Mouse (Mus musculus) megakaryocyte progenitor cell, adult 5-6 weeks (primary cell): ENCODE measurements around the gene Crocc. TPM values are rescaled to one million over a fixed set of nuclear protein-coding genes. Genes with fewer than 3 reads are reported as not detected.

Source experiments
- ATAC-seq: replicated peaks from 2 replicates; pipeline ENCODE4 v1.8.0; 2016; ENCODE audit warnings: mild to moderate bottlenecking, moderate TSS enrichment, inconsistent platforms; ENCODE audit not compliant: poor library complexity
- total RNA-seq, 2 experiments: library from RNA; stranded (forward) in 1 of 2; stranded (reverse) in 1 of 2; fragments of 157-497, 149-512 nt in 1 of 2; fragments of 200-1000 nt in 1 of 2; gene quantifications; 2 replicates each; pipeline versions ENCODE4 v1.2.3 to v1.2.4; 2015 to 2017

Crocc gene
- total RNA-seq, 2 experiments from 2014 or later = 1.1 to 5.8 TPM

DNA sequence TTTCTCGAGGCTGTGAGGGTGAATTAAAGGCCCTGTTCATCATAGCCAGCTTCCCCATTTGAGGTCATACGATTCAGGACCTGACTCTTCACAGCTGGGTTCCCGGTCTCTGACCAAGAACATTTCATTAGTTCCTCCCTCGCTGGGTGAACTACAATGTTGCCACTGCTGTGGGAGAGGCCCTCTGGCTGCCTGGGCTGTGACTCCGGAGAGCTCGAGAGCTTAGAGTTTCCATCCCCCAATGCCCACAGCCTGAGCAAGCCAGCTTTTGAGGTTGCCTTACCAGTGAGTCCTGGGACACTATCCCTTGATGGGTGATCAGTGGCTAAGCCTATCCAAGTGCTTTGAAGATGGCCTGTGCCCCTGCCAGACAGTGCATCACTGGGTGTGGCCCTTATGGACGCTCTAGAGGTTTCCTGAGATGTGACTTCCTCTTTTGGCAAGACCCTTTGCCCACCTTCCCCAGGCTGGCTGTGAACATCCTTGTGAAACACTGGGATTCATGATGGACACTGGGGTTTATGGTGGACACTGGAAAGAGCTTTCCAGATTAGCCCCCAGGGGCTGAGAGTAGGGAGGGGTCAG, 71.6 kb downstream of the Crocc start:
- ATAC-seq = peak; percentile 53

DNA sequence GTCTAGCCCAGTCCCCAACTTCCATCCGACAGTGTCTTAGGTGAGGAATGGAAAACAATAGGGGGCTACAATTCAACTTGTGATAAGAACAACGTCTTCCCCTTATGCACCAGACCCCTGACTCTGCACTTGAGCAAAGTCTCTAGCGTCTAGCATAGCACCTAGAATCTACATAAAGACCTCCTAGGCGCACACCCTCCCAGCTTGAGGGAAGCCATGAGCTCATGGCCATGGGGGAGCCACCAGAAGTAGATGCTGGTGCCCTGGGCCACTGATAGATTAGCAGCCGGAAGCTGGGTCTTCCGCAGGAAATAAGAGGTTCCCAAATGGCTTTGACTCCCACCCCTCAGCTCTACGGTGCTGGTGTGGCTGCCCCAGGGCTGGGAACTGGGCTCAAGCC, 72.9 kb downstream of the Crocc start:
- ATAC-seq = 0 out of 2 replicates have a peak, but pooled peaks have one; percentile 18

DNA sequence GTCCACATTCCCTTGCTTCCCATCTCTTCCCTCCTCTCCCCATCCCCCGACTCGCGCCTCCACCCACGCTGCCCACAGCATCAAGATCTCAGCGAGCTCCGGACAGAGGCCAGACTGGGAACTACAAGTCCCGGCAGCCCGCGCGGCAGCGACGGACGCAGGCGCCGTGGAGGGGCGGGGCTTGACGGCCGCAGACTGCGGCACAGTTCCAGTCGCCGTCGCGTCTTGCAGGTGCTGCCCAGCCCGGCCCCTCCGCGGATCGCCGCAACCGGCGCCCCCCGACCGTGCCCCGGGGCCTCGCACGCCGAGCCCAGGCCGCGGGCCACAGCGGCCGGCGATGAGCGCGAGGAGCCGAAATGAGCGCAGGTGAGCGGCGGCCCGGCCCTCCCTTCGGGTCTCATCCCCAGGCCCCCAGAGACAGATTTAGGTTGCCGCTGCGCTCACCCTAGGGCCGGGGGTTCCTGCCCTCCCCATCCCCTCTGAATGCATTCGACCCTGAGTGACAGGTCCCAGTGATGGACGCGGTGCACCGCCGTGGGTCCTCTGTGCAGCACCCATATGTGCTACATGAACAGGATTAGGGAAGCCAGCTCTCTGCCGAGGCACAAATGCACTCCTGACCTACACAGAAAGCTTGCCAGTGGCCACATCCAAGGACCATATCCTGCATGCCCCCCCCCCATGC, 73.5 kb downstream of the Crocc start, which contains the start of gene Atp13a2:
Gene Atp13a2 (plus strand): TSS at position 163 of the 685 bp plus-strand sequence.
- ATAC-seq = peak; percentile 54

DNA sequence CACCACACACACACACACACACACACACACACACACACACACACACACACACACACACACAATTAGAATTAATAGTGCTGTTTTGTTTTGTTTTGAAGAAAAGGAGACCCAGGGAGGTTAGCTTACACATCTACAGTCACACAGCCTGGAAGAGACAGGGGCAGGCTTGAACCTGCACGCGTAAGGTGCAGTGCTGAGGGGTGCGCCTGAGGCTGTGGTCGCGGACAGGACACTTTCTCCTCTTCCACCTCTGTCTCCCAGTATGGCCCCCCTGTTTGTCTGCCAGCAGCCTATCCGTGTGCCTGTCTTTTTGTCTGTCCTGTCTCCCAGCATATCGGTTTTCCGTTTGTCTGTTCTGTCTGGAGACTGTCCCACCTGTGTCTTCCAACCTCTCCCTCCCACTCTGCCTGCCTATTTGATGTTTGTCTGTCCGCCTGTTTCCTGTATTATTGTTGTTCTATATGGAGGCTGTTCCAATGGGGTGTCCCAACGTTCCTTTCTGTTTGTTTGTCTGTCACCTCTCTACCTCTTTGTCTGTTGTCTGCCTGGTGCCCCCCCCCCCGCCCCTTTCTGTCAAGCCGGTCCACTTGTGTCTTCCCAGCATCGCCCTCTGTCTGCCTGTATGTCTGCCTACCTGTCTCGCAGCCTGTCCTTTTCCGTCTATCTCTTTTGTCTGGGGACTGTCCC, 74.2 kb downstream of the Crocc start:
- ATAC-seq = no peak

DNA sequence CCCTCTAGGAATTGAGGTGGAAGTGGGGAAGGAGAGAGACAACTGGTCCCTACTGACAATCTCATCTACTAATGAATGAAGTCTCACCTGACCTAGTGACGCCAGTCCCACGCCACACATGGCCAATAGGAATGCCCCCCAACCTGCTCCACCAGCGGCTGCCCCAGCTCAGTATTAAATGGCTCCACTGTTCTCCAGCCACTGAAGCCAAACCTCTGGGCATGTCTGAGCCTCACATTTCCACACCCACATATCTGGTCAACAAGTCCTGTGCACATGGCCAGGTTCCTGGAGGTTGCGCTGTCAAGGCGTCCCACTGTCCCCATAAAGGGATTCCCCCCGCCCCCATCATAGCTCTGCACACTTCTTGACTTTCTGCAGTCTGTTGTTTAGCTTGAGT, 75.8 kb downstream of the Crocc start:
- ATAC-seq = no peak

DNA sequence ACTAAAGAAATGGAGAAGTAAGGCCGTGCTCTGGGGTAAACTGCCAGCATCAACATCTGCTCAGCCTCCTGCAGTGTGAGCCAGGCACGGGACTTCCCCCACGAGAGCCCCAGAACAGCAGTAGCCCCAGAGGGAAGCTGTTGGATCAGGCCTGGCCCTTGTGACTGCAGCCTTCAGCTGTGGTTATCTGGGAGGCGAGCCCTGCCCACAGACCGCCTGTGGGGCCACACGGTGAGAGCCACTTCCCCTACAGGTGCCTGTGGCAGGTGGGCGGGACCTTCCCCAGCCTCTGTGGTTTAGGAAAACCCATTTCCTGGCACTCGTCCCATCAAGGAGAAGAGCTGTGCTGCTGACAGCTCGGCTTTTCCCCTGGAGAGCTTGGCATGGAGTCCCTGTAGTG, 76.9 kb downstream of the Crocc start:
- ATAC-seq = peak; percentile 85

DNA sequence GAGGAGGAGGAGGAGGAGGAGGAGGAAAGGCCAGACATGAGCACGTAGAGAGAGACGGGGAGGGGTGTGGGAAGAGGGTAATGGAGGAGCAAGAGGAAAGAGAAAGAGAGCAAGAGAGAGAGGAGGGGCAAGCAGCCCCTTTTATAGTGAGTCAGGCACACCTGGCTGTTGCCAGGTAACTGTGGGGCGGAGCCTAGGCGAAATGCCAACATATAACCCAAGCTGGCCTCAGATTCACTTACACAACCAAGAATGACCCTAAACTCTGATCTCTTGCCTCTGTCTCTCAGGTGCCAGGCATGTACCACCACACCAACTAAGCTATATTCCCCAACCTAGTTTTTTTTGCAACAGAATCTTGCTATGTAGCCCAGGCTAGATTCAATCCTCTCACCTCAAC, 77.5 kb downstream of the Crocc start:
- ATAC-seq = no peak

DNA sequence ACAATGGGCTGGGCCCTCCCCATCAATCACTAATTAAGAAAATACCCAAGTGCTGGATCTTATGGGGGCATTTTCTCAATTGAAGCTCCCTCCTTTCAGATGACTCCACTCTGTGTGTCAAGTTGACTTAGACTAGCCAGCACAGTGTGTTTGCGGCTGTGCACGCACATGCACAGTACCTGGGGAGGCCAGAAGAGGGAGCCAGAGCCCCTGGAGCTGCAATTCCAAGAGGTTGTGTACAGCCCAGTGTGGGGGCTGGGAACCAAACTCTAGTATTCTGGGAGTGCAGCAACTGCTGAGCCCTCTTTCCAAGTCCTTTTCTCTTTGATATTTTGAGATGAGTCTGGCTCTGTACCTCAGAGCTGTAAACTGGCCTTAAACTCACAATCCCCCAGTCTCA, 78.7 kb downstream of the Crocc start:
- no peak for ATAC-seq

DNA sequence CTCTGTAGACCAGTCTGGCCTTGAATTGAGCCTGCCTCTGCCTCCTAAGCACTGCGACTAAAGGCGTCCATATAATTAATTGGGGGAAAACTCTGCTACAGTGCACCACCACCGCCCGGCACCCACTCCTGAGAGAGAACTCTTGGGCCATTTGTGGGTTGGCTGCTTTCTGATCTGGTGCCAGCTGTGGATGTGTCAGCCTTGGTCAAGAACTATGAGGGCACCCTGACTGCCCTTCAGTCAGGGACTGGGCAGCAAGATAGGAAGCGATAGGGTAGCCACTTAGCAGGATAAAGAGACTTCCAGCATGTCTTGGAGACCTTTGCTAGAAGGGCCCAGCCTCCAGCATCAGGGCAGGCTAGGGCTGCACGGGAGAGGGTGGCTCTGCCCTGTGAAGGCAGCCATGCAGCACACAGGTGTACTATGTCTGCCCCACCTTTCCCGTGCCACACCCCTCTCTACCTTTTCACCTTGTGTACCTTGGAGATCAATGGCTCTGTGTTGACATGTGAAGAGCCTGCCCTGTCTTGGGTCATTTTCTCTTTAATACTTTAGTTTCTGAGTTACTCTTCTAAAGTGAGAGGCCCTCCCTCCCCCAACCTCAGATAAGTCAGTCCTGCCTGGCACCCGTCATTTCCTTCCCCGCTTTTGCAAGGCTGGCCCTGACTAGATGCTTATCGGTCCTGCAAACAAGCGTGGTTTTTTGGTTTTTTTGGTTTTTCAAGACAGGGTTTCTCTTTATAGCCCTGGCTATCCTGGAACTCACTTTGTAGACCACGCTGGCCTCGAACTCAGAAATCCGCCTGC, 82.3 kb downstream of the Crocc start:
- peak; percentile 43 for ATAC-seq

DNA sequence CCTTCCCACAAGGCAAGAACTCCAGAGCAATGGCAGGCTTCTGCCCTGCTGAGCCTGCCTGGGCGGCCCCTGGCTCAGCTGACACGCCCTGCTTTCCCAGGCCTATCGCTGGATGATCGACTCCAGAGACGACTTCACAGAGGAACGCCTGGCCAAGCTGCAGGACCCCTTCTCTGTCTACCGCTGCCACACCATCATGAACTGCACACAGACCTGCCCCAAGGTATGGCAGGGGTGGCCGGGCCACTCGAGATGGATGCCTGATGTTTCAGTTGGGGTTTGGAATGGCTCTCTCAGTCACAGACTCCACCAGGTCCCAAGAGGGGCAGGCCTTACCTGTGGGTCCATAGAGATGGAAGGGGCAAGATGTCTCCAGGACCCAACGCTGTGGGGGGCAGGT, 83.1 kb downstream of the Crocc start:
- ATAC-seq = no peak

DNA sequence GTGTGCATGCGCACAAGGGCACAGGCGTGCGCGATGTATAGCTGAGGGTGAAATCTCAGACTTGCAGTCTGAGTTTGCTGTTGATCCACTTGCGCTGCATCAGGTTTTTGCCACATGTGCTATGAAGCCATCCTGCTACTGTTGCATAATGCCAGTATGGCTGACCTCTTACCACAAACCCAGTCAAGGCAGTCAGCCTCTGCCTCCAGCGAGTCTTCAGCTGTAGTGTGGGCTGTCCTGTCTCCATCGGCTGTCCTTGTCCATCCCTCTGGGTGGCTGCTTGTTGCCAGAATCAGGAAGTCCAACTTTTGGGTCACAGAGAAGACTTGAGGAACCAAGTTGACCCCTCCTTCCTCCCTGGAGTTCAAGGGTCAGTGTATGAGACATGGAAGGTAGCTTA, 85.0 kb downstream of the Crocc start:
- peak; percentile 77 for ATAC-seq

DNA sequence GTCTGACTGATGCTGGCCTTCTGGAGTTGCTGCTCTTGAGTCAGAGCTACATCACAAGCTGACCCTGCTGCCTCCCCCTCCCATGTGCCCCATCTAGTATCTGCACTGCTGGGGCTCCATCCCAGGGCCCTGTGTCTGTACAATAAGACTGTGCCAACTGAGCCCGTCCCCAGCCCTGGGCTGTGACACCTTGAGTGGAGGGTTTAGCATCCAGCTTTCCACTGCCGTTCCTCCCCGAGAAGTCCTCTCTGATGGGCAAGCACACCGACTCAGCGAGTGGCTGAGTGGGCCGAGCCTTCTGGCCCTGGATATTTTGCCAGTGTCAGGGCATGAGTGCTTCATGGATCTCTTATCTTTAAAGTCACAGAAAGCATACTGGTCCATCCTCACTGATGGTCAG, 85.9 kb downstream of the Crocc start:
- ATAC-seq = no peak

DNA sequence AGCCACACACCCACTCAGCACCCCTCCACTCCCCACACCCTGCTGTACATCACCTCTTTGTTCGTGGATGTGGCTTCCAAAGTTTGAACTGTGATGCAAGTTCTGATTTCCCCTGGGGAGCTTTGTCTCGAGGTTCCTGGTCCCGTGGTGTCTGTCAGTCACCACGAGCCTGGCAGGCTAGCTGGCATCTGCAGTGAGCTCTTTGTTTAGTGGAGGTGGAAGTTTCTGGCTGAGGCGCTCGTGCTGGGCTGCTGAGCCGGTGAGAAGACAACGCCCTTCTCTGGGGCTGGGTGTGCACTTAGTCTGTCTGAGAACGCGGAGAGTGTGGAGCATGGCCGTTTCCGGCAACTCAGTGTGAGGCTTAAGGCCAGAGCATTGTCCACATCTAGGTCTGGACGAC, 88.7 kb downstream of the Crocc start:
- ATAC-seq = no peak

DNA sequence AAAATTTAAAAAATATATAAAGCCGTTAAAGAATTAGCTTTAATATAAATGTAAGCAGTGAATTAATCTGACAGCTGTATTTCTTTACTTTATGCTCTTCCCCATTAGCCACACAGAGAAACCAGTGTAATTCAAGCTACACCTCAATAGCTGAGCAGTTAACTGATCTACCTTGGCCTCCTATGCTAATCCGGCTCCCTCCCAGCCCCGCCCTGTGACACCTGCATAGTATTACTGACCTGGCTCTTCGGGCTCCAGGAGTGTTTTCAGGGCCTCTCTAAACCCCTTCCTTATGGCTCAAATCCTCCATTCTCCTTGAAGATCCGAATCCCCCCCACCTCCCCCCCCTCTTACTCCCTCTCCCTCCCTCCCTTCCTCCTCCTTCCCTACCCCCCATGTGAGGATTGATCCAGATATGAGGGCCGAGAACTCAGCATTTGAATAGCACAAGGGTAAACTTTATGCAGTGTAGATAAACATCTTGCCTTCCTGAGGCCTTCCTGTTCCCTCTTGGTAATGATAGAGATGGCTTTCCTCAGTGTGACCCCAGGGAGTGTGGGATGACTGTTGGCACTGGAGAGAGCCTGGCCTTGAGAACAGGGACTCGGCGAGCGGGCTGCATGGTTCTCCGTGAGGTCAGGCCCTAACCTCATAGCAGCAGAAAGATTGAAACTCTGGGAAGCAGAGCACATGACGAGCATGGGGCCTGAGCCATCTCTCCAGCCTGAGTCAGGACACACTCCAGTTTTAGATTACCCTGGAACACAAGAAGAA, 92.8 kb downstream of the Crocc start:
- ATAC-seq = no peak

Other genes starting within 250 kb of the Crocc start
- not detected in 2 replicates for gene Padi3, start 249.9 kb downstream of the Crocc start, total RNA-seq (2015)
- gene Padi3, start 249.9 kb downstream of the Crocc start, total RNA-seq (2017) = 0.07 and 0.46 TPM in 2 replicates
- gene Padi1, start 214.8 kb downstream of the Crocc start, total RNA-seq (2015) = 0.05 TPM in 2 replicates
- gene Padi1, start 214.8 kb downstream of the Crocc start, total RNA-seq (2017) = not detected in 2 replicates
- 5.5 and 5.7 TPM in 2 replicates for gene Padi2, start 154.2 kb downstream of the Crocc start, total RNA-seq (2015)
- gene Padi2, start 154.2 kb downstream of the Crocc start, total RNA-seq (2017) = 4.8 and 5.0 TPM in 2 replicates
- 160 and 167 TPM in 2 replicates for gene Sdhb, start 99.3 kb downstream of the Crocc start, total RNA-seq (2015)
- 91.4 and 129 TPM in 2 replicates for gene Sdhb, start 99.3 kb downstream of the Crocc start, total RNA-seq (2017)
- gene Atp13a2, start 73.7 kb downstream of the Crocc start, total RNA-seq (2015) = 9.0 and 13.1 TPM in 2 replicates
- 19.2 and 23.4 TPM in 2 replicates for gene Atp13a2, start 73.7 kb downstream of the Crocc start, total RNA-seq (2017)
- gene Mfap2, start 50.1 kb downstream of the Crocc start, total RNA-seq (2015) = not detected in 2 replicates
- gene Mfap2, start 50.1 kb downstream of the Crocc start, total RNA-seq (2017) = not detected in 2 replicates
- 33.5 and 37.1 TPM in 2 replicates for gene Necap2, start 17.8 kb upstream of the Crocc start, total RNA-seq (2015)
- 50.4 and 64.3 TPM in 2 replicates for gene Necap2, start 17.8 kb upstream of the Crocc start, total RNA-seq (2017)
- not detected in 2 replicates for gene Spata21, start 27.8 kb upstream of the Crocc start, total RNA-seq (2015)
- gene Spata21, start 27.8 kb upstream of the Crocc start, total RNA-seq (2017) = not detected in 2 replicates
- gene Szrd1, start 79.2 kb upstream of the Crocc start, total RNA-seq (2015) = 33.2 and 43.0 TPM in 2 replicates
- 38.8 and 52.7 TPM in 2 replicates for gene Szrd1, start 79.2 kb upstream of the Crocc start, total RNA-seq (2017)
- 15.4 and 16.4 TPM in 2 replicates for gene Fbxo42, start 87.4 kb upstream of the Crocc start, total RNA-seq (2015)
- gene Fbxo42, start 87.4 kb upstream of the Crocc start, total RNA-seq (2017) = 10.5 and 11.4 TPM in 2 replicates
- gene Rsg1, start 153.4 kb upstream of the Crocc start, total RNA-seq (2015) = 0.73 and 1.4 TPM in 2 replicates
- gene Rsg1, start 153.4 kb upstream of the Crocc start, total RNA-seq (2017) = 1.8 and 3.5 TPM in 2 replicates
- gene Arhgef19, start 178.9 kb upstream of the Crocc start, total RNA-seq (2015) = not detected in 2 replicates
- gene Arhgef19, start 178.9 kb upstream of the Crocc start, total RNA-seq (2017) = not detected in 2 replicates
- gene Epha2, start 240.7 kb upstream of the Crocc start, total RNA-seq (2015) = 0.46 and 0.49 TPM in 2 replicates
- gene Epha2, start 240.7 kb upstream of the Crocc start, total RNA-seq (2017) = 0.14 and 0.50 TPM in 2 replicates